Mouse (Mus musculus): Measurements from ENCODE around the gene Sorbs1. TPM values are rescaled to one million over a fixed set of nuclear protein-coding genes. Genes with fewer than 3 reads are reported as not detected.

Gene Sorbs1
- polyA plus RNA-seq, 1 experiment, result 38.8 TPM

DNA sequence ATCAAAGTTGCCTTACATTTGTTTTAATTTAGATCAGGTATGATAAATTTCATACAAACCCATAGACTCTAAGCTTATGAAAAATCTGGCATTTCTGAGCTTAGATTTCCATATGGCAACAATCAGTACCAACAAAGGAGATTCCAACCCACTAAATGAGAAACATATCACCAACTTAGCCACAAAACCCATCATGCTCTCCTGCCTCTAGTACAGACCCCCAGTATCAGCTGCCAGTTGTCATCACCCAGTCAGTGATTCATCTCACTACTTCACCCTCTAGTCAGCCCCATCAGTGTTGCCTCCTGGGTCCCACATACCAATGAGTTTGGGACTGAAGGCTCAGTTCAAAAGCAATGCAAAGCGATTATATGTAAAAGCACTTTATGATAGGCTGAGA is 254.1 kb downstream of the Sorbs1 start:
- H3K27me3 ChIP-seq (ENCODE audit: control insufficient read depth, insufficient read depth, insufficient read length), result no peaks in the 10 kb centered on the region
- no peak overlapping the region for H3K4me3 ChIP-seq
- H3K79me2 ChIP-seq (ENCODE audit: control insufficient read depth, insufficient read depth), result peaks cover 54% of the 10 kb centered on the region
- no peak overlapping the region for H3ac ChIP-seq (ENCODE audit: control insufficient read depth, insufficient read length)
- no peak for TF ChIP-seq POLR2A (IDR thresholded peaks at IDR 0.05; ENCODE audit: insufficient read length, low read depth)
- TF ChIP-seq MYOD1 (IDR thresholded peaks at IDR 0.05; ENCODE audit: control insufficient read depth in 1 of 3, insufficient read length in 2 of 3, low read depth in 2 of 3), result peak in 2 of 3 experiments; percentile 46 to 64
- TF ChIP-seq TCF3 (IDR thresholded peaks at IDR 0.05; ENCODE audit: insufficient read length, low read depth), result no peak
- no peak for TF ChIP-seq REST (IDR thresholded peaks at IDR 0.05; ENCODE audit: insufficient read depth, insufficient read length)
- TF ChIP-seq CEBPB (IDR thresholded peaks at IDR 0.05; ENCODE audit: insufficient read depth, poor library complexity, severe bottlenecking), result no peak
- no peak overlapping the region for H3K4me2 ChIP-seq (ENCODE audit: low read depth)
- H3K36me3 ChIP-seq (ENCODE audit: control insufficient read depth, insufficient read depth), result no peaks in the 10 kb centered on the region

DNA sequence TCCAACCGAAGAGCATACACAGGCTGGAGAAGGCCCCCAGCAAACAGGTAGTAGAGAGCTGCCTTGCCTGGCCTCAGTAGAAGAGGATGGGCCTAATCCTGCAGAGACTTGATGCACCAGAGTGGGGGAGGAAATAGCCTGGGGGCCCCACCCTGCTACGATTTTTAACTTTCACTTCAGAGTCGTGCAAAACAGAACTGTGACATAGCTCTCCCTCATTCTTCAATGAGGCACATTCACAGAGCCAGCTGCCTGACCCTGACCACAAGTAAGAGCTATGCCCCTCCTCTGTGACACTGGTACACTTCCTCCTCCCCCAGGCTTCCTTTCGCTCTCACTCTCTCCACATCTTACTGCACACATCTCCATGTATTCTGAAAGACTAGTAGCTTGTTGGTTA is 256.2 kb downstream of the Sorbs1 start:
- no peaks in the 10 kb centered on the region for H3K36me3 ChIP-seq (ENCODE audit: control insufficient read depth, insufficient read depth)
- no peak overlapping the region for H3K4me3 ChIP-seq
- TF ChIP-seq CEBPB (IDR thresholded peaks at IDR 0.05; ENCODE audit: insufficient read depth, poor library complexity, severe bottlenecking) (no peak), POLR2AphosphoS2 (IDR thresholded peaks at IDR 0.05; ENCODE audit: insufficient read length, low read depth) (no peak), MAX (IDR thresholded peaks at IDR 0.05; ENCODE audit: low read depth) (no peak), USF1 (IDR thresholded peaks at IDR 0.05; ENCODE audit: low read depth) (no peak), MYOG (IDR thresholded peaks at IDR 0.05; ENCODE audit: control insufficient read depth in 1 of 3, insufficient read depth in 1 of 3, insufficient read length in 2 of 3, low read depth in 2 of 3) (peak in 1 of 3 experiments; percentile 29), E2F4 (IDR thresholded peaks at IDR 0.05; ENCODE audit: insufficient read depth) (no peak), TCF3 (IDR thresholded peaks at IDR 0.05; ENCODE audit: insufficient read length, low read depth) (no peak), MYOD1 (IDR thresholded peaks at IDR 0.05; ENCODE audit: control insufficient read depth in 1 of 3, insufficient read length in 2 of 3, low read depth in 2 of 3) (peak in 1 of 3 experiments; percentile 36)
- peaks cover 42% of the 10 kb centered on the region for H3K79me2 ChIP-seq (ENCODE audit: control insufficient read depth, insufficient read depth)
- H3ac ChIP-seq (ENCODE audit: control insufficient read depth, insufficient read length), result no peak overlapping the region
- no peaks in the 10 kb centered on the region for H3K27me3 ChIP-seq (ENCODE audit: control insufficient read depth, insufficient read depth, insufficient read length)
- H3K4me2 ChIP-seq (ENCODE audit: low read depth), result peak overlapping the region; percentile 80

DNA sequence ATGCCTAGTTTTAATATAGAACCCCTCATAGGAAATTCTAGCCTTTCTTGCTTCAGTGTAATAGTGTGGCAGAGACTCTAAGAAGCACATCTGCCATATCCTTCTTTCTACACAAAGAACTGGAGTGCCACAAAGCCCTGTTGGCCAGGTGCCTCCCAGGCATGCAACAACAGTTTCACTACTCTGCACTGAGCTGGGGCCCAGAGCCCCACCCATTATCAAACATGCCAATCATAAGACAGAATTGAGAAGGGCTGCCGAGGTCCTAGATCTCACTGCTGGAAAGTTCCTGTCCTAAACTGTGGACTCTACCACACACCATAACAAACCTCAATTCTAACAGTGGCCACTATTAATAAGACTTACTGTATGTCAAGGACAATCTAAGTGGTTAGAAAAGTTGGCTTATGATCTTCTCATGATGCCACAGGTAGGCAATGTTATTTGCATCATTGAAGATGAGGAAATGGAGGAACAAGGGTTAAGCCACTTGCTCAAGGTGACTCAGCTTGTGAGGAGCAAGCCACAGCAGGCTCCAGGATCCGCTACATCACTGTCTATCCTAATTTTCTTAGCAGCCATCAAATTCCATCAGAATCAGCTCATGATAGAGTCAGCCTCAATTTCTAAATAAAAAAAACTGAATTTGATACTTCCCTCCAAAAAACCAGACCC is 257.1 kb downstream of the Sorbs1 start:
- peak overlapping the region; percentile 80 for H3K4me2 ChIP-seq (ENCODE audit: low read depth)
- no peaks in the 10 kb centered on the region for H3K27me3 ChIP-seq (ENCODE audit: control insufficient read depth, insufficient read depth, insufficient read length)
- H3K79me2 ChIP-seq (ENCODE audit: control insufficient read depth, insufficient read depth), result peaks cover 38% of the 10 kb centered on the region
- TF ChIP-seq TCF3 (IDR thresholded peaks at IDR 0.05; ENCODE audit: insufficient read length, low read depth) (no peak), CEBPB (IDR thresholded peaks at IDR 0.05; ENCODE audit: insufficient read depth, poor library complexity, severe bottlenecking) (peak; percentile 42; the same call in 1 of the 2 replicates)
- peaks cover 2% of the 10 kb centered on the region for H3K36me3 ChIP-seq (ENCODE audit: control insufficient read depth, insufficient read depth)
- no peak overlapping the region for H3ac ChIP-seq (ENCODE audit: control insufficient read depth, insufficient read length)
- no peak overlapping the region for H3K4me3 ChIP-seq

DNA sequence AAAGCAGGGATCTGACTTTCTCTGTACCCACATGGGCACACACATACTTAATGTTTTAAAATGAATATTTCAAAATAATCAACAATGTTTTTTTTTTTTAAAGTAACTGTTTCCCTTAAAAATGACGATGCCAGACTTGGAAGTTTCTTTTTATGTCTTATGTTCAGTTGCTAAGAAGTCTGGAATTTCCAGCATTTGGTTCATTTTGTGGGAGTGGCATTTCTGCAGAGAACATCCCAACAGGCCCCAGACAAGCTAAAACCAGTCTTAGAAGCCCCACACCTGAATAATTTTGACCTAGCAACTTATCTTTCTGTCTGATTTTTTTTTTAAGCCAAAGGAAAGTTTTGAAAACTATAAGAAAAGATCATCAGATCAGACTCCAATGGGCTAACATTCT is 258.0 kb downstream of the Sorbs1 start:
- Histone ChIP-seq H3K4me2 (ENCODE audit: low read depth) (peak overlapping the region; percentile 80), H3K4me3 (no peak overlapping the region), H3K36me3 (ENCODE audit: control insufficient read depth, insufficient read depth) (peaks cover 11% of the 10 kb centered on the region), H3K79me2 (ENCODE audit: control insufficient read depth, insufficient read depth) (peaks cover 33% of the 10 kb centered on the region), H3K27me3 (ENCODE audit: control insufficient read depth, insufficient read depth, insufficient read length) (no peaks in the 10 kb centered on the region), H3ac (ENCODE audit: control insufficient read depth, insufficient read length) (no peak overlapping the region)
- TF ChIP-seq CEBPB (IDR thresholded peaks at IDR 0.05; ENCODE audit: insufficient read depth, poor library complexity, severe bottlenecking) (no peak), POLR2A (IDR thresholded peaks at IDR 0.05; ENCODE audit: insufficient read length, low read depth) (no peak), POLR2AphosphoS2 (IDR thresholded peaks at IDR 0.05; ENCODE audit: insufficient read length, low read depth) (no peak), MYOD1 (IDR thresholded peaks at IDR 0.05; ENCODE audit: control insufficient read depth in 1 of 3, insufficient read length in 2 of 3, low read depth in 2 of 3) (no peak), SRF (IDR thresholded peaks at IDR 0.05; ENCODE audit: control insufficient read depth, insufficient read length, low read depth) (no peak), TCF12 (IDR thresholded peaks at IDR 0.05; ENCODE audit: insufficient read depth, poor library complexity, severe bottlenecking) (no peak), USF1 (IDR thresholded peaks at IDR 0.05; ENCODE audit: low read depth) (no peak), TCF3 (IDR thresholded peaks at IDR 0.05; ENCODE audit: insufficient read length, low read depth) (no peak), MAX (IDR thresholded peaks at IDR 0.05; ENCODE audit: low read depth) (no peak), MYOG (IDR thresholded peaks at IDR 0.05; ENCODE audit: control insufficient read depth in 1 of 3, insufficient read depth in 1 of 3, insufficient read length in 2 of 3, low read depth in 2 of 3) (no peak), REST (IDR thresholded peaks at IDR 0.05; ENCODE audit: insufficient read depth, insufficient read length) (no peak), E2F4 (IDR thresholded peaks at IDR 0.05; ENCODE audit: insufficient read depth) (no peak)

DNA sequence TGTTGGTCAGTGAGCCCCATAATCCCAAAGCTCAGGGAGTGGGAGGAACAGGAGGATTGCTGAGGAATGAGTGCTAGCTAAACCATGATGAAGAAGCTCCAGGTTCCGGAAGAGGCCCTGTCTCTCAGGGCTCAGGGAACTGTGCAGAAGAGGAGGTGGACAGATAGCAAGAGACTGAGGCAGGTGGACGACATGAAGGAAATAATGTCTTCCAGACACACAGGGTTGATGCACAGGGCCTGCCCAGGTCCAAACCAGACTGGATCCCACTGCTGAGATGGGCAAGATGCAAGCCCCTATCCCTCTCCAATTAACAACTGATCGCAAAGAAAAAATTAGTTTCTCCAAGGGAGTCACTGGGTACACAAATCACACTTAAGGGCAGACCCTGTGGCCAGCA is 258.8 kb downstream of the Sorbs1 start:
- Histone ChIP-seq H3ac (ENCODE audit: control insufficient read depth, insufficient read length) (no peak overlapping the region), H3K79me2 (ENCODE audit: control insufficient read depth, insufficient read depth) (peaks cover 26% of the 10 kb centered on the region), H3K27me3 (ENCODE audit: control insufficient read depth, insufficient read depth, insufficient read length) (no peaks in the 10 kb centered on the region), H3K4me3 (no peak overlapping the region), H3K4me2 (ENCODE audit: low read depth) (no peak overlapping the region), H3K36me3 (ENCODE audit: control insufficient read depth, insufficient read depth) (peaks cover 20% of the 10 kb centered on the region)
- TF ChIP-seq TCF12 (IDR thresholded peaks at IDR 0.05; ENCODE audit: insufficient read depth, poor library complexity, severe bottlenecking), result no peak
- no peak for TF ChIP-seq MYOD1 (IDR thresholded peaks at IDR 0.05; ENCODE audit: control insufficient read depth in 1 of 3, insufficient read length in 2 of 3, low read depth in 2 of 3)
- no peak for TF ChIP-seq POLR2A (IDR thresholded peaks at IDR 0.05; ENCODE audit: insufficient read length, low read depth)
- no peak for TF ChIP-seq TCF3 (IDR thresholded peaks at IDR 0.05; ENCODE audit: insufficient read length, low read depth)
- no peak for TF ChIP-seq MYOG (IDR thresholded peaks at IDR 0.05; ENCODE audit: control insufficient read depth in 1 of 3, insufficient read depth in 1 of 3, insufficient read length in 2 of 3, low read depth in 2 of 3)
- TF ChIP-seq USF1 (IDR thresholded peaks at IDR 0.05; ENCODE audit: low read depth), result no peak
- TF ChIP-seq CEBPB (IDR thresholded peaks at IDR 0.05; ENCODE audit: insufficient read depth, poor library complexity, severe bottlenecking), result no peak
- no peak for TF ChIP-seq E2F4 (IDR thresholded peaks at IDR 0.05; ENCODE audit: insufficient read depth)
- no peak for TF ChIP-seq SRF (IDR thresholded peaks at IDR 0.05; ENCODE audit: control insufficient read depth, insufficient read length, low read depth)
- TF ChIP-seq MAX (IDR thresholded peaks at IDR 0.05; ENCODE audit: low read depth), result no peak
- no peak for TF ChIP-seq REST (IDR thresholded peaks at IDR 0.05; ENCODE audit: insufficient read depth, insufficient read length)

Measured in myocyte (in vitro differentiated cells).